Comparison of ENCODE assay signal across 40 mouse cellular contexts in genomic region chr9:38728218-38728617, GRCm38 (mm10). TPM values are rescaled to one million over a fixed set of nuclear protein-coding genes. Genes with fewer than 3 reads are reported as not detected.
DNase-seq lines count a peak whose midpoint lies in the region; TF ChIP-seq lines count a peak whose summit lies in the region.
"Had no signal": no experiment of that assay in that cellular context is flagged by ENCODE, and none has a peak within 500 bp of the region (broad histone marks: within the 10 kb centered on the region; RNA-seq: fewer than 3 reads in every experiment).

No protein-coding gene starts in this region.

- no peak overlapping the region for H3K4me3 ChIP-seq in macrophage (ENCODE audit: inconsistent target)
- H3K4me3 ChIP-seq in gastrocnemius, adult 2 months: no peak overlapping the region
- H3K4me3 ChIP-seq: embryonic facial prominence, embryonic 12.5 days; hindbrain, embryonic 13.5 days; left cerebral cortex, adult 2 months; limb, embryonic 10.5 days; limb, embryonic 15.5 days; lung, embryonic 15.5 days; midbrain, embryonic 13.5 days had no signal

- TF ChIP-seq CTCF in gastrocnemius, adult 2 months (IDR thresholded peaks at IDR 0.05): no peak

- H3K79me2 ChIP-seq in macrophage (ENCODE audit: inconsistent target): peaks cover 32% of the 10 kb centered on the region

- H3K36me3 ChIP-seq in macrophage (ENCODE audit: inconsistent target): peaks cover 57% of the 10 kb centered on the region
- H3K36me3 ChIP-seq: hindbrain, embryonic 13.5 days; limb, embryonic 10.5 days; midbrain, embryonic 13.5 days had no signal

- DNase-seq in 416B (ENCODE audit: low read depth): peak; percentile 8
- peak; percentile 29 for DNase-seq in CD4-positive helper T cell, adult 2 months (ENCODE audit: low read depth, low spot score)
- DNase-seq in brain, adult 2 months (ENCODE audit: low read depth, low spot score): peak; percentile 11
- no peak for DNase-seq in spleen, adult 18-20 months
- no peak for DNase-seq in frontal cortex, postnatal 10 days (ENCODE audit: low spot score in 2 of 2)
- DNase-seq in gastrocnemius, adult 2 months: no peak
- no peak for DNase-seq in kidney, postnatal 36 days
- DNase-seq: adrenal gland, postnatal 25 days; cerebellum, adult 9-10 months; cerebellum, postnatal 36 days; embryo, embryonic 11 days; gastrocnemius, postnatal 14 days; heart, postnatal 4 days; kidney, postnatal 14 days; right cerebral cortex, adult 18-20 months; right cerebral cortex, postnatal 4 days had no signal

- 13% methylated on average over 3 of the region's 3 CpGs for WGBS in macrophage (ENCODE audit: missing documents)

- intact Hi-C loops in gastrocnemius, adult 2 months (cut with DNase I): no loop called here

- peak overlapping the region; percentile 62 for H3K27ac ChIP-seq in macrophage
- no peak overlapping the region for H3K27ac ChIP-seq in gastrocnemius, adult 2 months
- H3K27ac ChIP-seq: embryonic facial prominence, embryonic 12.5 days; hindbrain, embryonic 13.5 days; left cerebral cortex, adult 2 months; limb, embryonic 10.5 days; limb, embryonic 15.5 days; liver, embryonic 14.5 days; lung, embryonic 15.5 days; midbrain, embryonic 13.5 days had no signal

RNA-seq across cellular contexts. Expression of gene Vwa5a, which starts 10.2 kb away (rescaled TPM):
- 100 to 1,000 TPM; 186 to 417 (median 229) TPM for total RNA-seq in macrophage (2018; cell fraction: chromatin; rRNA removed)
- 100 to 1,000 TPM; 116 to 158 (median 141) TPM for total RNA-seq in macrophage (2018; cell fraction: cytosol; rRNA removed)
- 100 to 1,000 TPM; 150 to 403 (median 194) TPM for total RNA-seq in macrophage (2018; cell fraction: nucleus; rRNA removed)
- 114 to 137 TPM (median 132 TPM) in 3 replicates for polyA plus RNA-seq in macrophage (2018)
- total RNA-seq in gastrocnemius, adult 2 months (2021): 10 to 100 TPM; 11.0 to 12.4 TPM

RNA-seq across cellular contexts. Expression of gene Olfr920, which starts 23.9 kb away (rescaled TPM):
- total RNA-seq in macrophage (2018; cell fraction: chromatin; rRNA removed): 10 to 100 TPM in 1 of 26 experiments, 1 to 10 TPM in 25; 1.1 to 15.2 (median 3.0) TPM
- total RNA-seq in macrophage (2018; cell fraction: cytosol; rRNA removed): under 1 TPM; 0.03 to 0.32 (median 0.18) TPM
- 1 to 10 TPM in 25 of 26 experiments, under 1 TPM in 1; 0.56 to 8.3 (median 3.2) TPM for total RNA-seq in macrophage (2018; cell fraction: nucleus; rRNA removed)
- polyA plus RNA-seq in macrophage (2018): 0.06 to 0.48 TPM (median 0.29 TPM) in 3 replicates
- under 1 TPM in 1 of 2 experiments, not detected in 1; 0.06 TPM for total RNA-seq in gastrocnemius, adult 2 months (2021)
- total RNA-seq: layer of hippocampus, postnatal 10 days; left cerebral cortex, adult 2 months had no signal
- polyA plus RNA-seq: C2C12; forebrain, embryonic 16.5 days; hindbrain, embryonic 13.5 days; limb, embryonic 10.5 days; midbrain, embryonic 13.5 days; neural tube, embryonic 11.5 days had no signal

RNA-seq across cellular contexts. Expression of gene Olfr919, which starts 24.7 kb away (rescaled TPM):
- total RNA-seq in macrophage (2018; cell fraction: chromatin; rRNA removed): not detected
- not detected for total RNA-seq in macrophage (2018; cell fraction: cytosol; rRNA removed)
- not detected for total RNA-seq in macrophage (2018; cell fraction: nucleus; rRNA removed)
- not detected in 3 replicates for polyA plus RNA-seq in macrophage (2018)
- total RNA-seq in gastrocnemius, adult 2 months (2021): not detected
- total RNA-seq: adrenal gland, adult 18-20 months; adrenal gland, postnatal 25 days; gastrocnemius, postnatal 14 days; heart, adult 18-20 months; heart, postnatal 4 days; layer of hippocampus, adult 18-20 months; layer of hippocampus, postnatal 10 days; left cerebral cortex, adult 2 months; megakaryocyte-erythroid progenitor cell, adult 5-6 weeks; neutrophil, adult 5-6 weeks had no signal
- polyA plus RNA-seq: C2C12; embryonic facial prominence, embryonic 12.5 days; forebrain, embryonic 16.5 days; heart, embryonic 11.5 days; heart, embryonic 16.5 days; hindbrain, embryonic 13.5 days; kidney, embryonic 14.5 days; limb, embryonic 10.5 days; limb, embryonic 15.5 days; liver, embryonic 14.5 days; lung, embryonic 15.5 days; midbrain, embryonic 13.5 days; neural tube, embryonic 11.5 days; stomach, embryonic 14.5 days; testis, adult 2 months; thymus, postnatal 0 days had no signal

RNA-seq across cellular contexts. Expression of gene Olfr921, which starts 44.6 kb away (rescaled TPM):
- not detected for total RNA-seq in macrophage (2018; cell fraction: chromatin; rRNA removed)
- total RNA-seq in macrophage (2018; cell fraction: cytosol; rRNA removed): not detected
- total RNA-seq in macrophage (2018; cell fraction: nucleus; rRNA removed): under 1 TPM in 5 of 26 experiments, not detected in 21; 0.12 to 0.45 (median 0.30) TPM
- not detected in 3 replicates for polyA plus RNA-seq in macrophage (2018)
- not detected for total RNA-seq in gastrocnemius, adult 2 months (2021)
- total RNA-seq: adrenal gland, adult 18-20 months; adrenal gland, postnatal 25 days; gastrocnemius, postnatal 14 days; heart, adult 18-20 months; heart, postnatal 4 days; layer of hippocampus, adult 18-20 months; layer of hippocampus, postnatal 10 days; left cerebral cortex, adult 2 months; megakaryocyte-erythroid progenitor cell, adult 5-6 weeks; neutrophil, adult 5-6 weeks had no signal
- polyA plus RNA-seq: C2C12; embryonic facial prominence, embryonic 12.5 days; forebrain, embryonic 16.5 days; heart, embryonic 11.5 days; heart, embryonic 16.5 days; hindbrain, embryonic 13.5 days; kidney, embryonic 14.5 days; limb, embryonic 10.5 days; limb, embryonic 15.5 days; liver, embryonic 14.5 days; lung, embryonic 15.5 days; midbrain, embryonic 13.5 days; neural tube, embryonic 11.5 days; stomach, embryonic 14.5 days; testis, adult 2 months; thymus, postnatal 0 days had no signal

RNA-seq across cellular contexts. Expression of gene Olfr918, which starts 53.8 kb away (rescaled TPM):
- total RNA-seq in macrophage (2018; cell fraction: chromatin; rRNA removed): not detected
- not detected for total RNA-seq in macrophage (2018; cell fraction: cytosol; rRNA removed)
- total RNA-seq in macrophage (2018; cell fraction: nucleus; rRNA removed): not detected
- polyA plus RNA-seq in macrophage (2018): not detected in 3 replicates
- total RNA-seq in gastrocnemius, adult 2 months (2021): not detected
- total RNA-seq: adrenal gland, adult 18-20 months; adrenal gland, postnatal 25 days; gastrocnemius, postnatal 14 days; heart, adult 18-20 months; heart, postnatal 4 days; layer of hippocampus, adult 18-20 months; layer of hippocampus, postnatal 10 days; left cerebral cortex, adult 2 months; megakaryocyte-erythroid progenitor cell, adult 5-6 weeks; neutrophil, adult 5-6 weeks had no signal
- polyA plus RNA-seq: C2C12; embryonic facial prominence, embryonic 12.5 days; forebrain, embryonic 16.5 days; heart, embryonic 11.5 days; heart, embryonic 16.5 days; hindbrain, embryonic 13.5 days; kidney, embryonic 14.5 days; limb, embryonic 10.5 days; limb, embryonic 15.5 days; liver, embryonic 14.5 days; lung, embryonic 15.5 days; midbrain, embryonic 13.5 days; neural tube, embryonic 11.5 days; stomach, embryonic 14.5 days; testis, adult 2 months; thymus, postnatal 0 days had no signal

Comparison
In these comparisons a context has a peak if more than half of its experiments do, and no peak if none do; other contexts are left out.
1. DNase-seq: peak in 416B (single experiment), CD4-positive helper T cell, adult 2 months (single experiment) and brain, adult 2 months (single experiment); none in spleen, adult 18-20 months (0 of 2), frontal cortex, postnatal 10 days (0 of 2), gastrocnemius, adult 2 months (single experiment) and kidney, postnatal 36 days (0 of 2).